ENCODE assay signal across 10 mouse cellular contexts in the genomic region with DNA sequence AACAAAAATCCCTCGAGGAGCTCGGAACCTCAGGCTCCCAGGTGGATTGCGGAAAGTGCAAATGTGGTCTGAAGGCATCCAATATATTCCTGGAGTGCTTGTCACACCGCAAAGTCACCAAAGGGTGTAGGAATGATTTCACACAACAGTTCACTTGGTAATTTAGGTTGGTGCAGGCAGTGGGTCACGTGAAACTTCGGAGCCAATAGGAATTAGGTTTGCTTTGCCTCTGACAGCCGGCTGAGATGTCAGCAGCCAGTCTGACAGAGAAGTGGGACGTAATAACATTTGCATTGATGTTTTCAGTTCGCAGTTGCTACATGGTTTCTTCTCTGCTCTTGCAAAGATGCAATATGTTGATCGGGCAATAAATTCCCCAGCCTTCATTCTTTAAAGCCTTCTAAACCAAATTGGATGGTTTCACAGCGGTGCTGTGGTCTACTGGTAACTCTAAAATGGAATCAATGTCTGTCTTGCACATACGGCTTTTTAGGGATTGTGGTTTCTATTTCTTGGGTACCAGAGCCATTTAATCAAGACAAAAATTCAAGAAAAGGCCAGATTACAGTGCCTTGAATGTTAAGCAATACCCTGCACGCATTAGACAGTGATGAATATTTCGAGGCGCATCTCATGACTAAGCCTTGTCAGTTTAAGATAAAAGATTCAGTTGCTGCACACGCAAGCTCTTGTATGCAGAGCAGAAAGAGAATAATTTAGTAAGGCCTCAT.
DNase-seq lines count a peak whose midpoint lies in the region; ATAC-seq lines count a peak whose summit lies in the region.
"Had no signal": no experiment of that assay in that cellular context is flagged by ENCODE, and none has a peak within 500 bp of the region (broad histone marks: within the 10 kb centered on the region; RNA-seq: fewer than 3 reads in every experiment).

No protein-coding gene starts in this region.

- no peak overlapping the region for H3K27ac ChIP-seq in heart, embryonic 16.5 days (ENCODE audit: low read length)
- no peak overlapping the region for H3K27ac ChIP-seq in embryonic facial prominence, embryonic 13.5 days
- H3K27ac ChIP-seq in limb, embryonic 12.5 days = no peak overlapping the region
- H3K27ac ChIP-seq: stomach, embryonic 15.5 days had no signal

- no peak for DNase-seq in heart, postnatal 36 days
- peak; percentile 17 for DNase-seq in R1 (ENCODE audit: low read depth, low spot score)
- no peak for DNase-seq in layer of hippocampus, adult 9-11 months
- no peak for DNase-seq in lung, postnatal 25 days (ENCODE audit: low spot score)
- DNase-seq: cerebellum, adult 8-10 months; liver had no signal

- no peaks in the 10 kb centered on the region for H3K27me3 ChIP-seq in heart, embryonic 16.5 days (ENCODE audit: control insufficient read depth, insufficient read depth, low read length)
- 0 out of 2 replicates have a peak, but pooled peaks cover 5% of the 10 kb centered on the region for H3K27me3 ChIP-seq in embryonic facial prominence, embryonic 13.5 days
- H3K27me3 ChIP-seq in limb, embryonic 12.5 days = peaks cover 38% of the 10 kb centered on the region

- intact Hi-C loops in heart, postnatal 36 days (cut with DNase I) = no loop called here

- no peak overlapping the region for H3K9ac ChIP-seq in heart, embryonic 16.5 days (ENCODE audit: low read length)
- H3K9ac ChIP-seq in embryonic facial prominence, embryonic 13.5 days = no peak overlapping the region
- no peak overlapping the region for H3K9ac ChIP-seq in limb, embryonic 12.5 days (replicated peaks)
- H3K9ac ChIP-seq: stomach, embryonic 15.5 days had no signal

- ATAC-seq in heart, embryonic 16.5 days (replicated peaks; ENCODE audit: extremely low read depth, insufficient read depth, low FRiP score) = no peak
- no peak for ATAC-seq in embryonic facial prominence, embryonic 13.5 days (ENCODE audit: insufficient number of reproducible peaks, insufficient read depth, low FRiP score, low TSS enrichment, low read depth)
- ATAC-seq in limb, embryonic 12.5 days (ENCODE audit: insufficient number of reproducible peaks, insufficient read depth, low FRiP score, low TSS enrichment, low read depth) = no peak

- H3K4me2 ChIP-seq in heart, embryonic 16.5 days (ENCODE audit: low read depth, low read length) = peak overlapping the region; percentile 54
- H3K4me2 ChIP-seq in embryonic facial prominence, embryonic 13.5 days = peak overlapping the region; percentile 46
- peak overlapping the region; percentile 39 for H3K4me2 ChIP-seq in limb, embryonic 12.5 days

- WGBS in heart, embryonic 16.5 days = 64% methylated on average over 16 of the region's 16 CpGs
- WGBS in embryonic facial prominence, embryonic 13.5 days = 47% methylated on average over 16 of the region's 16 CpGs
- 58% methylated on average over 16 of the region's 16 CpGs for WGBS in limb, embryonic 12.5 days

- H3K4me1 ChIP-seq in heart, embryonic 16.5 days (ENCODE audit: control insufficient read depth, insufficient read depth, low read length) = 0 out of 2 replicates have a peak, but pooled peaks cover 2% of the 10 kb centered on the region
- H3K4me1 ChIP-seq in embryonic facial prominence, embryonic 13.5 days = peaks cover 17% of the 10 kb centered on the region; the same call in 1 of the 2 replicates
- peaks cover 19% of the 10 kb centered on the region for H3K4me1 ChIP-seq in limb, embryonic 12.5 days (replicated peaks)
- H3K4me1 ChIP-seq: stomach, embryonic 15.5 days had no signal

- H3K4me3 ChIP-seq in heart, embryonic 16.5 days (ENCODE audit: low read length) = peak overlapping the region; percentile 13
- H3K4me3 ChIP-seq in embryonic facial prominence, embryonic 13.5 days = peak overlapping the region; percentile 17; the same call in 1 of the 2 replicates
- no peak overlapping the region for H3K4me3 ChIP-seq in limb, embryonic 12.5 days (replicated peaks)
- H3K4me3 ChIP-seq: stomach, embryonic 15.5 days had no signal

- H3K9me3 ChIP-seq in heart, embryonic 16.5 days (replicated peaks; ENCODE audit: control insufficient read depth, low read length) = no peaks in the 10 kb centered on the region
- H3K9me3 ChIP-seq in embryonic facial prominence, embryonic 13.5 days = no peaks in the 10 kb centered on the region
- no peaks in the 10 kb centered on the region for H3K9me3 ChIP-seq in limb, embryonic 12.5 days
- H3K9me3 ChIP-seq: stomach, embryonic 15.5 days had no signal

- no peaks in the 10 kb centered on the region for H3K36me3 ChIP-seq in heart, embryonic 16.5 days (ENCODE audit: control insufficient read depth, insufficient read depth)
- H3K36me3 ChIP-seq in embryonic facial prominence, embryonic 13.5 days = no peaks in the 10 kb centered on the region
- H3K36me3 ChIP-seq in limb, embryonic 12.5 days = no peaks in the 10 kb centered on the region
- H3K36me3 ChIP-seq: stomach, embryonic 15.5 days had no signal
